Mouse (Mus musculus): ENCODE data around the gene Inpp5a.

Gene Inpp5a

GRCm38 (mm10) chr7:139447381-139447780 lies 58.5 kb downstream of the Inpp5a start:
- peak; percentile 14 for DNase-seq

GRCm38 (mm10) chr7:139450186-139450998 lies 61.5 kb downstream of the Inpp5a start:
- peak; percentile 78 for DNase-seq

DNA sequence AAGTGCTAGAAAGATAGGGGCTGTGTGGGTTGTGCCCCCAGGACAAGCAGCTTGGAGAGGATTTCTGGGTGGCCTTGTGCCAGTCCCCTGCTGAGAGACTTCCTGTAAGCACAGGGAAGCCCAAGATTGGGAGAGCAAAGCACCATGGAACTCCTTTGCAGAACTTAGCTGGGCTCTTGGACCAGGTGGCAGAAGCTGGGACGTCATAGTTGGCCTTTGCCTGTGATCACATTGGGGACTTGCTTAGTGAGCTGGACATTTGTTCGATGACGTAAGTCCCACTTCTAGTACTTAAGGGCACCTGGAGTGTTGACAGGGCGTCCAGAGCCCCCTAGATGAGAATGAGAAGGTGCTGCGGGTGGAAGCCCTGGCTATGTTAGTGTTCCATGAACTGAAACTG lies 62.8 kb downstream of the Inpp5a start:
- DNase-seq: peak; percentile 65

DNA sequence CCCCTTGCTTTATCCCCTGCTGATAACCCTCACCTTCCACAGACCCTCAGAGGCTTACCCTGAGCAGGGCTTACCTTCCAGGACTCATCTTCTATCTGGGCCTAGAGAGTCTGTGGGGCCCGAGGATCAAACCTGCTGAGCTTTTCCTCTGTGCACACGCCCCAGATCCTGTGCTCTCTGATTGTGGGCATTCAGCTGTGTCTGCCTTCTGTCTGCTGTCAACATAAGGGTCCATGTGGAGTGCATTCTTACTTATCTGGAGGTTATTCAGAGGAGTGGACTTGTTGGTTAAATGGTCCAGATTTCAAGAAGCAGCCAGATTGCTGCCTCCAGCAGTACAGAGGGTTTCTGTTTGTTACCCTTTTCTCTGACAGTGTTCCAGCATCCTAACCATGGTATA lies 63.3 kb downstream of the Inpp5a start:
- DNase-seq: no peak

DNA sequence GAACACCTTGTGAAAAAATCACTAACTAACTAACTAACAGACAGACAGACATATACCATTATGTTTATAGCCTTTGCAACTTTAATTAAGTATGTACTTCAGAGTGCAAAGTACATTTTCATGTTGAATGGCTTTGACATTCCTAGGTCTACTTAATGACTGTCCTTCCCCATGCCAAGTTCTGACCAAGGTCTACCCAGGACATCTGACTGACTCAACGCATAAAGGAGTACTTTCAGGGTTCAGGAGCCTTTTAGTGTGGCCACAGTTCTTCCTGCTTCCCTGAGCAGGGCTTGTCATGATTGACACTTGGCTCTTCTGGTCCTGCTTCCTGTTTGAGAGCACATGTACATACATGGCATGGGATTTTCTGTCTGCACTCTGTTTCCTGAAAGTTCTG lies 64.3 kb downstream of the Inpp5a start:
- no peak for DNase-seq

- DNase-seq: no peak
Observed at GRCm38 (mm10) chr7:139454285-139454684, 65.4 kb downstream of the Inpp5a start.

DNA sequence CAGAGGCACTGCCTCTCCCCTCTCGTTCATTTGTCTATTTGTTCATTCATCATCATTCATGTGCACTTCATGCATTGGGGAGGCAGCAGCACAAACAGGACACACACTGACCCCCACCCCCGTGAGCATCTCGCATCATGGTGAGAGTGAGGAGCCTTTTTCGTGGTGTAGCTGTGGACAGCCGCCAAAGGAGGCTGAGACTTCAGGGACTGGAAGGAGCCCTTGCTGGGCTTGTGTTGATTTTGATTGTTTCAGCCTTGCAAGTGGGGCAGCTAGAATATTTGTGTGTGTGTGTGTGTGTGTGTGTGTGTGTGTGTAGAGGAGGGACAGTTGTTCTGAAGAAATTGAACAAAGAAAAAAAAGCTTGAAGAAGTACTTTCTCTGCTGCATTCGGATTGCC lies 67.8 kb downstream of the Inpp5a start:
- DNase-seq: no peak

DNA sequence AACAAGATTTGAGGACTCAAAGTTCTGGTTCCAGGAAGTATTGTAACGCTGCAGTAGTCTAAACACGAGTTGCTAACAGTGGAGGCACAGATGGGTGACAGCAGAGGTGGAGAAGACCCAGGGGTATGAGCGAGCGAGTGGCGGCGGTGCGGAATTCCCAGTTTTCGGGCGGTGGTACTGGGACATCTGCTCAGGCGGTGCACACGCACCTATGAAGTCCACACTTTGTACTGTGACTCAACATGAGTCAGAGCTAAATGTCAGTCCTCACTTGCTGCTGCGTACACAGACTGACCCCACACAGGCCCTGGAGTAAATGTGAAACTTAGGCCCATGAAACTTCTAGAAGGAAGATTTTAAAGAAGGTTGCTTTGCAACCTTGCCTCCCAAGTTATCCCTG lies 72.4 kb downstream of the Inpp5a start:
- DNase-seq: no peak

DNA sequence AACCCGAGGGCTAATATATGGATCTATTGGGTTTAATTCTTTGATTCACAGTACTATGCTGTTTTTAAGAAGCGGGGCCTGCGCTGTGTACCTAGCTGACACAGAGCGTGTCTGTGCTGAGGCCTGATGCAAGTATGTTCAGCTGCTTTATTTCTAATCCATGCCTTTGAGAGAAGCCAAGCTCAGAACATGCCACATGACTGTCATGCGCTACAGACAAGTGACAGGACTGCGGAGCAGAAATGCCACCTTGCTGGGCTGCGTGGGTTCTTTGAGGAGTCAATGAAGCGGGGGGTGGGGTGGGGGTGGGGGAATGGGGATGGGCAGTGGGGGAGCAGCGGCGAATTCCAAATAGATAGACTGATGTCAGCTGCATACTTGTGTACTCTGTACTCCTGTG lies 73.2 kb downstream of the Inpp5a start:
- no peak for DNase-seq

- DNase-seq: no peak
Observed at GRCm38 (mm10) chr7:139465538-139465937, 76.6 kb downstream of the Inpp5a start.

GRCm38 (mm10) chr7:139466484-139467176 lies 77.7 kb downstream of the Inpp5a start:
- no peak for DNase-seq

DNA sequence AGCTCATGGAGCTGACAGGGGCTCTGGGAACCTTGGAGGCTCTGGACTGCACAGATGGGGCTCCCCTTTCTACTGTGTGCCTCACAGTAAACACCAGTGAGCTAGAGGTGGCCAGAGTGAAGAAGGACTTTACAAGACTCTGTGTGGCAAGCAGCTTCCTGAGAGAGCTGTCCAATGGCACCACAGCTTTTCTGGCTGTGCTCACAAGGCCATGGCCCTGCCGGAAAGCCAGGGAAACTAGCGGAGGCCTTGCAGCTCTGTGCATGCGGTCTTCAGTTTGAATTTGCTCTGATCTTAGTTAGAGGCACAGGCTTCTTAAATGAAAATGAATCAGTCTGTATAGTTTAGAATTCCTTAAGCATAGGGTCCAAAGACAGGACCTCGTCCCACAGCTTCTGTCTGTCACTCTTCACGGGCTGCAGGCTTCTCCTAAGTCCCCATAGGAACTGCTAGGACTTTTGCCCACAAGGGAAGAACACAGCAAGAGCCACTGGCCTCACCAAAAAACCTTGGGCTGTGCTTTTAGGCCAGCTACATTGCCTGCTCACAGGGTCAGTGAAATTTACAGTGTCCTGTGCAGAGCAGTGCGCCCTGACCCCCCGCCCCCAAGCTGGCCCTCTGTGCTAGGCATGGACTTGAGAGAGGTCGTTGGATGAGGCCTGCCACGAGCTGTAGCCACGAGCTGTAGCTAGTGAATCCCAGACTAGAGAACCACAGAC lies 78.4 kb downstream of the Inpp5a start:
- DNase-seq: no peak

GRCm38 (mm10) chr7:139467896-139468279 lies 79.0 kb downstream of the Inpp5a start:
- peak; percentile 87 for DNase-seq

- DNase-seq: no peak
Observed at GRCm38 (mm10) chr7:139468440-139468839, 79.5 kb downstream of the Inpp5a start.

DNA sequence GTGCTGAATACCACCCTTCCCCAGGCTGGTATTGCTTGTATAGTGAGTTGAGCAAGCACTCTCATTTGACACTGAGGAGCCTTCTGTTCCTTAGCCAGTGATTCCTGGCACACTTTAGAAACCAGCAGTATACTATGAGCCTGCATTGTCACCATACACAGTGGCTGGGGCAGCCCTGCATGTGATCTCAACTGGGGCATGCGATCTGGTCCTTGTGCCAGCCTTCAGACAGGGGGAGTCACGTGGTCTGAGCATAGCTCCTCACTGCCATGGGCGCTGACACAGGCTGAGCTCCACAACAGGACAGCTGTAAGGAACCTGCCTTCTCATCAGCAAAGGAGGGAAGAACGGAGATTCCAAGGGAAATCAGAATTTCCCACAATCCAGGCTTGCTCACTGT lies 80.5 kb downstream of the Inpp5a start:
- peak; percentile 57 for DNase-seq

- no peak for DNase-seq
Observed at GRCm38 (mm10) chr7:139470481-139470880, 81.6 kb downstream of the Inpp5a start.

GRCm38 (mm10) chr7:139472052-139472451 lies 83.1 kb downstream of the Inpp5a start:
- DNase-seq: no peak

- peak; percentile 82 for DNase-seq
Observed at GRCm38 (mm10) chr7:139472865-139473549, 84.1 kb downstream of the Inpp5a start.

DNA sequence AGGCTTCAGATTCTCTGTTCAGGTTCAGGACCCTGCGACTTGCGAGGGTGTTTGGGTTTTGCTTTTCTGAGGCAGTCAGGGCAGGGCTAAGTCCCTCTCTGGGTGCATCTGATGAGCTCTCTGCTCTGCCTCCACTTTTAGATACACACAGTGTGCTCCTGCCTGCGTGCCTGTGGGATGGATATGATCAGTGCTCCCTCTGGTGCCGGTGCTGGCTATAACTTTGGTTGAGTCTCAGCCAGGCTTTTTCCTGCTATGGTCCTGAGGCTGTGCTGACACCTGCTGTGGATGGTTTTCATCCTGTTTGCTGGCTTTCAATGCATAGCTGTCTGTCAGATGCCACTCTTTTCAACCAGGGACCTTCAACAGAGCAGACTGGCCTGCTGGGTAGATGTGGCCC lies 87.0 kb downstream of the Inpp5a start:
- DNase-seq: peak; percentile 61

GRCm38 (mm10) chr7:139476700-139477099 lies 87.8 kb downstream of the Inpp5a start:
- no peak for DNase-seq

DNA sequence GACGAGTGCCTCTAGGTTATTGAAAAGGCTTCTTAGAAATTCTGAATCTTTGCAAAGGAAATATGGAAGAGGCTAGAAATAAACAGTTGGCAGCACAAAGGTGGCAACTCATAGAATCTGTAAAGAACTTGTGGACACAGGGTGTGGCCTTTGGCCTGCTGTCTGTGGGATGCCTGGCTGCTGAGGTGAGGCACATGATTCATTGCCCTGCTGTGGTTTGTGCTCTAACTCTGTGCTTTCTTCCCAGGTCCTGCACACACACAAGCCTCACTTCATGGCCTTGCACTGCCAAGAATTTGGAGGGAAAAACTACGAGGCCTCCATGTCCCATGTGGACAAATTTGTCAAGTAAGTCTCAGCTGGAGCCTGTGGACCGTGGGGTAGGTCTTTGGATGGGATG lies 88.8 kb downstream of the Inpp5a start:
- no peak for DNase-seq

DNA sequence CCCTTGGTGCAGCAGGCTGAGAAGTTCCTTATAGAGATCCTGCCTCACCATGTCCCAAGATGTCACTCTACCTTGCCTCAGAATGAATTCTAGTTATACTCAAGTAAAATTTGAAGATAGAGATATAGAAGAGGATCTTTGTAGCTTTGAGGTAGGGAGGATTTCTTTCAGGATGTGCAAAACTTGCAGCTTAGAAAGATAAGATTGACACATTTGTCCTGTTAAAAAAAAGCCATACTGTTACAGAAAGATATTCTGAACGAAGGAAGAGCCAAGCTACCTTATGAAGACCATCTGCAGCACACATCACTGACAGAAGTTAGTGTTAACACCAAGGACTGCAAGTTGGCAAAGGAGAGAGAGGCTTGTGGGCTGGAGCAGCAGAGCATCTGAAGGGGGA lies 90.2 kb downstream of the Inpp5a start:
- DNase-seq: no peak

GRCm38 (mm10) chr7:139479626-139480025 lies 90.7 kb downstream of the Inpp5a start:
- DNase-seq: no peak

All from cerebellum, adult 9-11 months (tissue).